Mouse (Mus musculus) small intestine, adult 2 months (tissue): ENCODE results near the gene Micu1. TPM values are rescaled to one million over a fixed set of nuclear protein-coding genes. Genes with fewer than 3 reads are reported as not detected.
A peak's percentile ranks its signal among the peaks of the same experiment; 100 is the strongest.

Experiments used
- H3K27ac ChIP-seq: fragments of 200-500 bp; 2 replicates; pipeline ENCODE4 v1.5.1; 2012; ENCODE audit warnings: low read depth, low read length, control low read depth, inconsistent platforms; ENCODE audit not compliant: insufficient read depth
- H3K27me3 ChIP-seq: fragments of 200-500 bp; 2 replicates; pipeline ENCODE4 v1.6.1; 2012; ENCODE audit warnings: mild to moderate bottlenecking, moderate library complexity, low read length, inconsistent platforms; ENCODE audit not compliant: control insufficient read depth, insufficient read depth
- H3K36me3 ChIP-seq: fragments of 200-500 bp; 2 replicates; pipeline ENCODE4 v1.6.1; 2012; ENCODE audit warnings: mild to moderate bottlenecking, low read length, control low read depth, inconsistent platforms; ENCODE audit not compliant: control insufficient read depth, insufficient read depth
- H3K4me1 ChIP-seq: fragments of 200-500 bp; 2 replicates; pipeline ENCODE4 v1.6.1; 2012; ENCODE audit warnings: low read length, inconsistent platforms, mixed read lengths; ENCODE audit not compliant: control insufficient read depth, insufficient read depth, insufficient read length
- H3K4me3 ChIP-seq: fragments of 200-500 bp; 2 replicates; pipeline ENCODE4 v1.5.1; 2012; ENCODE audit warnings: low read depth, mild to moderate bottlenecking, control low read depth, inconsistent platforms, low read length, moderate library complexity
- CTCF ChIP-seq: fragments of 200-500 bp; IDR thresholded peaks from 2 replicates; pipeline ENCODE4 v1.5.1; 2012; ENCODE audit warnings: low read depth, mild to moderate bottlenecking, control low read depth, inconsistent platforms, low read length, moderate library complexity, mixed read lengths; ENCODE audit not compliant: insufficient replicate concordance, insufficient read length; ENCODE audit errors: extremely low read depth
- POLR2A ChIP-seq: fragments of 200-500 bp; IDR thresholded peaks from 2 replicates; pipeline ENCODE4 v1.6.1; 2012; ENCODE audit warnings: low read depth, mild to moderate bottlenecking, control low read depth, inconsistent platforms, low read length, moderate library complexity
- WGBS: fragments of 180-500 bp; shearing (Covaris S2); methylation state at CpG from one replicate; pipeline ENCODE4 v1.1.7; 2018; 5-methylcytosine and 5-hydroxymethylcytosine counted together
- polyA plus RNA-seq: library from polyadenylated mRNA; depleted of rRNA; stranded (reverse); fragments of >200 nt; gene quantifications from 2 replicates; pipeline ENCODE4 v1.2.3, GENCODE M21; 2012

The Micu1 gene
- polyA plus RNA-seq, 1 experiment, result 134 TPM

GRCm38 (mm10) chr10:59720017-59720416, 17.7 kb downstream of the Micu1 start:
- Histone ChIP-seq H3K4me3 (no peak overlapping the region), H3K4me1 (peaks cover 19% of the 10 kb centered on the region), H3K27ac (no peak overlapping the region), H3K27me3 (no peaks in the 10 kb centered on the region), H3K36me3 (0 out of 2 replicates have a peak, but pooled peaks cover 5% of the 10 kb centered on the region)
- 41% methylated on average over 7 of the region's 7 CpGs for WGBS
- TF ChIP-seq POLR2A (no peak), CTCF (no peak)

DNA sequence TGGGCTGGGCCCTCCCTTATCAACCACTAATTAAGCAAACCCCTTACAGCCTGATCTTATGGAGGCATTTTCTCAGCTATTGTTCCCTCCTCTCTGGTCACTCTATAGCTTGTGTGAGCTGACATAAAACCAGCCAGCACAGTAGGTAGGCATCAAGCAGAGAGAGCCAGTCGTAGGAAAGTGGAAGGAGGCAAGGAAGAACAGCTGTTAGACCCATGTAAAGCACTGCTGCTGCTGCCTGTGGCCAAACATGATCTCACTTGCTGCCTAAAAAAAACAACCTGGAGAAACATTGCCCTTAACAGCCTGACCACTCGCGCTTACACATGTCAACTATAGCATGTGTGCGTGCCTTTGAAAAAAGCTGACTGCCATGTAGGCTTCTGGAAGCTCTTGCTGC, 19.3 kb downstream of the Micu1 start:
- no peaks in the 10 kb centered on the region for H3K27me3 ChIP-seq
- WGBS, result 88% methylated on average over 4 of the region's 4 CpGs
- no peak overlapping the region for H3K4me3 ChIP-seq
- H3K4me1 ChIP-seq, result peaks cover 17% of the 10 kb centered on the region
- no peak overlapping the region for H3K27ac ChIP-seq
- 0 out of 2 replicates have a peak, but pooled peaks cover 2% of the 10 kb centered on the region for H3K36me3 ChIP-seq
- TF ChIP-seq POLR2A (no peak), CTCF (no peak)

GRCm38 (mm10) chr10:59724634-59725033, 22.4 kb downstream of the Micu1 start:
- Histone ChIP-seq H3K4me3 (no peak overlapping the region), H3K36me3 (peaks cover 10% of the 10 kb centered on the region)
- TF ChIP-seq POLR2A (no peak), CTCF (no peak)

GRCm38 (mm10) chr10:59727251-59727650, 25.0 kb downstream of the Micu1 start:
- TF ChIP-seq CTCF (no peak), POLR2A (no peak)
- Histone ChIP-seq H3K27me3 (no peaks in the 10 kb centered on the region), H3K4me1 (peaks cover 14% of the 10 kb centered on the region; the same call in 1 of the 2 replicates), H3K4me3 (no peak overlapping the region), H3K36me3 (peaks cover 19% of the 10 kb centered on the region), H3K27ac (no peak overlapping the region)
- WGBS, result 82% methylated on average over 6 of the region's 6 CpGs

More at GRCm38 (mm10) chr10:59724634-59725033, 22.4 kb downstream of the Micu1 start:
- H3K4me1 ChIP-seq, result peaks cover 15% of the 10 kb centered on the region
- no peaks in the 10 kb centered on the region for H3K27me3 ChIP-seq
- H3K27ac ChIP-seq, result peak overlapping the region; percentile 56

GRCm38 (mm10) chr10:59729261-59729660, 27.0 kb downstream of the Micu1 start:
- Histone ChIP-seq H3K27ac (no peak overlapping the region), H3K27me3 (no peaks in the 10 kb centered on the region), H3K36me3 (peaks cover 32% of the 10 kb centered on the region), H3K4me1 (peaks cover 9% of the 10 kb centered on the region; the same call in 1 of the 2 replicates), H3K4me3 (no peak overlapping the region)
- 92% methylated on average over 9 of the region's 9 CpGs for WGBS
- TF ChIP-seq POLR2A, result no peak
- TF ChIP-seq CTCF, result no peak

DNA sequence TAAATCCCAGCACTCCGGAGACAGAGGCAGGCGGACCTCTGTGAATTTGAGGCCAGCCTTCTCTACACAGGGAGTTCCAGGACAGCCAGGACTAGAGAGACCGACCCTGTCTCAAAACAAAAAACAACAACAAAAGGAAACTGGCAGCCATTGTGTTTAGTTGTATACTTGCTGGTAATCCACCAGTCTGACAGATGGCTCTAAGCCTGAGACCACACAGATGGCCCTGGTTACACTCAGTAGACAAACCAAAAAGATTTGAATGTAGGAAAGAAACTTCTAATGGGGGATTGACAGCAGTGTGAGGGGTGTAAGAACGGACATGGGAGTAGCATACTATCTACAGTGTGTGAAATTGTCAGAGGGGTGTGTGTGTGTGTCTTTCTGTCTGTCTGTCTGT, 27.6 kb downstream of the Micu1 start:
- Histone ChIP-seq H3K4me3 (no peak overlapping the region), H3K27ac (no peak overlapping the region), H3K4me1 (peaks cover 7% of the 10 kb centered on the region; the same call in 1 of the 2 replicates), H3K36me3 (peaks cover 35% of the 10 kb centered on the region), H3K27me3 (no peaks in the 10 kb centered on the region)
- TF ChIP-seq POLR2A, result no peak
- TF ChIP-seq CTCF, result no peak
- 88% methylated on average over 4 of the region's 4 CpGs for WGBS

DNA sequence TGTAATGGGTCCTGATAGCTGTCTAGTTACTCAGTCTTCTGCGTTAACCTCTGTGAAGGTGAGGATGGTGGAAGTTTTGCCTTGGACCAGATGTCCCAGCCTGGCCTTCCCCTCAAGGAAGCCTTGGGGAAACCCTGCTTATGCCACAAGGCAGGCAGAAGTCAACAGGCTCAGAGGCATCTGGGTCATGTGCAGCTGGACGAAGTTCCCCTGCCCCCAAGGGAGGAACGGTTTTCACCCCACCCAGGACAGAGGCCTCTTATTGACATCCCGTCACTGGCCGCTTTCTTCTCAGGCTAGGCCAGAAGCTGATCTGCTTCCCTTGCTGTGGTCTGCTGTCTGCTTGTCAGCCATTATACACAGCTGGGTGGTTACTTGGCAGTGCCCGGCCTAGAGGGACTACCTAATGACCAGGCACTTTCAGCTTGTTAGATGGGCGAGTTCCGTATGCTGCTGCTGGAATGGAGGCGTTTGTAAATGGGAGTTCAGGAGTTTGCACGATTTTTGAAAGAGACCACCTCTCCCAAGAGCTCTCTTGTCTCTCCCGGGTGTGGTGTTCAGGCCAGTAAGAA, 33.8 kb downstream of the Micu1 start:
- Histone ChIP-seq H3K27me3 (no peaks in the 10 kb centered on the region), H3K27ac (no peak overlapping the region), H3K36me3 (peaks cover 42% of the 10 kb centered on the region), H3K4me3 (no peak overlapping the region), H3K4me1 (peaks cover 7% of the 10 kb centered on the region; the same call in 1 of the 2 replicates)
- TF ChIP-seq POLR2A (no peak), CTCF (no peak)
- 86% methylated on average over 11 of the region's 11 CpGs for WGBS
